Mouse (Mus musculus) cortical plate, adult 2 months (tissue): ENCODE data around the gene Asb5.

ENCODE experiments used
- CTCF ChIP-seq: fragments of 200-500 bp; IDR thresholded peaks from 2 replicates; pipeline ENCODE4 v1.5.1; 2011; ENCODE audit warnings: mild to moderate bottlenecking, control low read depth, low read length; ENCODE audit not compliant: insufficient read depth; ENCODE audit errors: extremely low read depth
- POLR2A ChIP-seq: fragments of 200-500 bp; IDR thresholded peaks from 2 replicates; pipeline ENCODE4 v1.6.1; 2011; ENCODE audit warnings: mild to moderate bottlenecking, low read length, control low read depth; ENCODE audit not compliant: insufficient read depth; ENCODE audit errors: extremely low read depth

- TF ChIP-seq CTCF (no peak), POLR2A (no peak)
Observed at GRCm38 (mm10) chr8:54508096-54508456, 21.3 kb upstream of the Asb5 start.
